Mouse (Mus musculus) layer of hippocampus, adult 8-10 months (tissue): ENCODE data around the gene Trpm3. TPM values are rescaled to one million over a fixed set of nuclear protein-coding genes. Genes with fewer than 3 reads are reported as not detected.

Experiments
- DNase-seq, 2 experiments: peaks; one replicate each; pipeline ENCODE4 v3.0.0; 2022; ENCODE audit warnings: low spot score in 2 of 2
- total RNA-seq, 4 experiments: library from RNA; stranded (reverse); gene quantifications; 2 replicates each; pipeline ENCODE4 v1.2.4; 2022

The Trpm3 gene
- total RNA-seq, 4 experiments from 2014 or later: 55.8 to 63.2 (median 60.7) TPM

DNA sequence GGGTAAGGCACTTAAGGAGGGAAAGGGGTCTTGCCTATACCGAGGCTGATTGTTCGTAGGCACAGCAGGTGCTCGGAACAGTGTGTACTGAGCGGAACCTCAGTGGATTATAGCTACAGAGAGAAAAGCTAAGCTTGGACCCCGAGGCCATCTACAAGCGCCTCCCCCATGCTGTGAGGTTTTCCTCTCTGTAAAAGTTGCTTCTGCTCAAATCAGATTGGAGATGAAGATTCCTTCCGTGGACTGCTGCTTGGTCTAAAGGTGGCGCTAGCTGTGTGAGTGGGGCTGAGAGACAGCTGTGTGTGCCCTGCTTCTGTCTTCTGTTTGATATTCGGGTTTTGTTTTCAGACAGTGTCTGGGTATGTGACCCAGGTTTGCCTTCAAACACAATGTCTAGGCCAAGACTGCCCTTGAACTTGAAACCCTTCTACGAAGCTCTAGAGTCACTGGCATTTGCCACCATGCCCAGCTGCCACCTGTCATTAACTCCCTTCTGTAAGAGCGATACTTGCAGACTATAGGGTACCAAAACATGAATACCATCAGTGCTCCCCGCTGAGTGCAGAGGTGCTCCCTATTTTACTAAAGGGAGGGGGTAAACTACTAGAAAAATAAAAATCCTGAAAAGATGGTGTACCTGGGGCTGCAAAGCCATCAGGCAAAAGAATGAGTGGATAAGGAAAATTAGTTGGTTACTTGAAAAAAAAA is 823.3 kb downstream of the Trpm3 start:
- no peak for DNase-seq

- DNase-seq: no peak
Measured at GRCm38 (mm10) chr19:22962731-22963130, 823.9 kb downstream of the Trpm3 start.

DNA sequence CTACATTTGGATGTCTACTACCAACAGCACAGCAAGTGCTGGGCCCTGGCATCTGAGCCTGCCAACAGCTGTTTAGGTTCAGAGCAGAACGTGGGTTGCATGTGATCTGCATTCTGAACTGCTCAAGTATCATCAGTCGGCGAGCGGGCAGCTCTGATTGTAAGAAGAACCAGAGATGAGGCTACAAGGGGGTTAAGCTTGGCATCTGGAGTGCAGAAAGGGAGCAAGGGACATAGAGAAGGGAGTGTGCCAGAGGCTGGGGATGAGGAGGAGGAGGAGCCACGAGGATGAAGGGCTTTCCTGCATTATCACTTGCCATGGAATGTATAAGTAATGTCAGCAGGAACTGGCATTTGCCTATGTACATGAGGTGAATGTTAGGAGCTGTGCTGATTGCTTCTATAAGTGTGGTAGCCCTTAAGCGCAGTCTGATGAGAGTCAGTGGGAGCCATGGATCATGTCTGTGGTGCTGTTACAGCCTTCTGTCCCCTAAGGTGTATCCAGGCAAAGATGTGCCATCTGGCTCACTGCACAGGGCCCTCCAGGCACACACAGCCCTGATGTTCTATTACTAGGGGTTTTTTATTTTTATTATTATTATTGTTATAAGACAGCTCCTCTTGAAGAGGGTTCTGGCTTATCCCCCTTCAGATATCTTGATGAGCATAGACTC is 825.0 kb downstream of the Trpm3 start:
- DNase-seq: no peak

DNA sequence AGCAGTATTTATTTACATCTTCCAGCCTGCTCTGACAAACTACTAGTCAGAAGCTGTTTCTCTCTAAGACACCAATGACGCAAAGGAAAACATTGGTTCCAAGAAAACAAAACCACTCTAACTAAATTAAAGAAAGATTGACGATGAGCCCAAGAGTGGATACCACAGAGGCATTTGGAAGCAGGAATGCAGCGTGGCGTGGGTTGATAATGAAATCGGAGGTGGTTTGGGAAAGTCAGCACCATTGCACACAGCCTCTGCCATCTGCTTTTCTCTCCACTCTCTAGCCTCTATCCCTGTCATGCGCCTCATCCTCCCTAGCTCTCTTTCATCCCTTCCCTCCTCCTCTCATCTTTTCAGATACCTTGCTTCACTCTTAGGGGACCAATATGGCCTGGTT is 826.6 kb downstream of the Trpm3 start:
- peak; percentile 57 to 60 for DNase-seq

GRCm38 (mm10) chr19:22973294-22973693 is 834.4 kb downstream of the Trpm3 start:
- peak in 1 of 2 experiments; percentile 33 for DNase-seq

DNA sequence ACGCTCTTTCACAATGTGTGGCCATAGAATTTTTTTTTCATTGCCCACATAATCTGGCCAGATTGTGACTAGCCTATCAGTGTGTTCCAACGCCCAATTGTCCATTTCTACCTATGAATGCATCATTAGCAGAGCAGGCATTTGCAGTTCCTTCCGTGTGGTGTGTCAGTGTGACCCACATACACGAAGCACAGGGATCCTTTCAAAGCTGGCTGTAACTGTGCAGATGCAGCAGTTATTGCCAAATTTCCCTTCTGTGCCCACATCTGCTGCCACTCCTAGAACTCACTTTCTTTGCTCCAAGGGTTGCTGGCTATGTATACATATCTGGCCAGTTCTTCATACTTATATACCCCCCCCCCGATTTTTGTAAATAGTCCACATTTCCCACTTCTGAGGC is 834.9 kb downstream of the Trpm3 start:
- no peak for DNase-seq

DNA sequence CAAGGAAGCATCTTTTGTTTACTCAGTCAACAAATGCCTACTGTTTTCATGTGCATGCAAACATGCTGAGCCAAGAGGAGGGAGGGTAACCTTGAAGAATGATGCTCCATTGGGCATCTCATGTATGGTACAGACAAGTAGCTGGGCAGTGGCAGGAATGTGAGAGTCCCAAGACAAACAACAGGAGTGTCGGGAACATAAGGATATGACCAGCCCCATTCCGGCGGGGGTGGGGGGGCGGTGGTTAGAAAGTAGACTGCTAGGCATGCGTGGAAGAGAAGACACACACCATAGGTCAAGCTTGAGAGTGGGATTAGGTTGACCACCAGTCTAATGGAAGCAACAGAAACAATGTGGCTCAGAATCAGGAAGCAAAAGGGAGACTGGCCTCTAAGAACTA is 837.0 kb downstream of the Trpm3 start:
- no peak for DNase-seq

GRCm38 (mm10) chr19:22977508-22977907 is 838.7 kb downstream of the Trpm3 start:
- DNase-seq: peak in 1 of 2 experiments; percentile 28

DNA sequence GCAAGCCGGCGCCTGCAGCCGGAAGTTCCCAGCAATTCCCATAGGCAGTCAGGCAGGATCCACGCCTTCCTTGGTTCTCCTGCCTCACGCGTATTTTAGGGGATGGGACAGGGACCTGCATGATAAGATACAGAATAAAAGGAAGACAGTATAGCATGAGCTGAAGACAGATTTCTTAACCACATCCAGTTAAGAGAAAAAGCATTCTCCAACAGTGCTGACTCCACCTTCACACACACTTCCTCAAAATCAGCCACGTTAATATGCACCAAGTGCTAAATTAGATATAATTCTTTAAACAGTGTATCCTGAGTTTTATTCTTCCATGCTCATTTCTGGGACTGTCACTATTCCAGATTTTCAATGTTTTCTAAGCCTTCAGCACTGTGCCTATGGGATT is 839.9 kb downstream of the Trpm3 start:
- no peak for DNase-seq

GRCm38 (mm10) chr19:22979191-22979590 is 840.3 kb downstream of the Trpm3 start:
- DNase-seq: no peak

DNA sequence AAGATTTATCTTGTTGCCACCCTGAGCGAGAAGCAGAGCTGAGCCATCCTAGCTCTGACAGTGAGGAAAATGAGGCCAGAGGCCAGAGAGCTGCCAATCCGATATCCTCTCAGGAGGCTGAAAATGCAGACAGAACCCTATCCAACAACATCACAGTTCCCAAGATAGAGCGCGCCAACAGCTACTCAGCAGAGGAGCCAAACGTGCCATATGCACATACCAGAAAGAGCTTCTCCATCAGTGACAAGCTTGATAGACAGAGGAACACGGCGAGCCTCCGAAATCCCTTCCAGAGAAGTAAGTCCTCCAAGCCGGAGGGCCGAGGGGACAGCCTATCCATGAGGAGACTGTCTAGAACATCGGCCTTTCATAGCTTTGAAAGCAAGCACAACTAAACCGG is 849.1 kb downstream of the Trpm3 start:
- peak in 1 of 2 experiments; percentile 45 for DNase-seq

GRCm38 (mm10) chr19:22993946-22994345 is 855.1 kb downstream of the Trpm3 start:
- no peak for DNase-seq

GRCm38 (mm10) chr19:22994531-22994930 is 855.7 kb downstream of the Trpm3 start:
- no peak for DNase-seq

DNA sequence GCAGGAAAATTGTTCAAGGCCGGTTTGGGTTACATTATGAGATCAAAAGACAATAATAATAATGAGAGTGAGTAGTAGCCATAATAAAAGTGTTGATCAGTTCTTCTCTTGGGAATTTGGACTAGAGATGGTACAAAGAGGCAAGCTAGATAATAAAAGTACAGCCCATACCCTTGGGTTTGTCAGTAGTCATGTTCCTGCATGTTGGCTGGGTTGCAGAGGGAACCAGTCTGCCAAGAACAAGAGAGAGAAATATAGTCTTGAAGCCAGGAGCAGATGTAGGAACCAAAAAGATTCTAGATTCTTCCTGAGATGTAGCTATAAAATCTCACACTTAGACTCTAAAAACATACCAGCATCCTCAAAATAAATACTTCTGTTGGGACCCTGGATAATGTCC is 861.4 kb downstream of the Trpm3 start:
- DNase-seq: no peak

DNA sequence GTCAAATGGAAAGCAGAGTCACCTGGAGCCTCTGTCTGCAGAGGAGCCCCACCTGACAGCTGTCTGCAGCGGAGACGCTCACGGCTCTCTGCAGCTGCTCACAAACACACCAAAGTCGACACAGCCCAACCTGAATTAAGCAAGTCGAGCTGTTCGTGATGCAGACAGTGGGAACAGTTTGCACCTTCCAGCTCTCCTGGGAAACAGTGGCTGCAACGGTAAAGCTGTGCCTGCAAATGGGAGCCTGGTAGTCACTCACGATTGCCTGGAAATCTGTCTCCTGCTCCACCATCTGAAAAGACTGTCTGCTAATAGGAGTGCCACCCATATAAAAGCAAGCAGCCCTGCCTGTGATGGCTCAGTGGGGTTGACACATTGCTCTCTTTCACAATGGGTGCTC is 865.0 kb downstream of the Trpm3 start:
- DNase-seq: peak; percentile 65 to 66

DNA sequence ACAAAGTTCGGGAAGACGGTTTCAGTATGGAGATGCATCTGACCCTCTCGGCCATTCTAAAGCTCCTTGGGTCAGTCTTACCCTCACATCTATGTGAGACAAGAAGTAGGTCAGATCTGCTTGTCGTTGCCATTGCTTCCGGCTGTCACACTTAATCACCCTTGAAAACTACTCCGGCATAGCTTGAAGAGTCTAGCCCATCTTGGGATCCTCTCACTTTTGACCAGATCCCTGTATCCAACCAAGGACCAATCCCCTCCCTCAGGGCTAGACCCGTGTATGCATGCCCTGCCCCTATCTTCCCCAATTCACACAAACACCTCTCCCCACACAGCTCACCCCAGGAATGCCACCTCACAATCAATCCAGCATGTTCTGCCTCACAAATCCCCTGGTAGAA is 867.0 kb downstream of the Trpm3 start:
- no peak for DNase-seq

DNA sequence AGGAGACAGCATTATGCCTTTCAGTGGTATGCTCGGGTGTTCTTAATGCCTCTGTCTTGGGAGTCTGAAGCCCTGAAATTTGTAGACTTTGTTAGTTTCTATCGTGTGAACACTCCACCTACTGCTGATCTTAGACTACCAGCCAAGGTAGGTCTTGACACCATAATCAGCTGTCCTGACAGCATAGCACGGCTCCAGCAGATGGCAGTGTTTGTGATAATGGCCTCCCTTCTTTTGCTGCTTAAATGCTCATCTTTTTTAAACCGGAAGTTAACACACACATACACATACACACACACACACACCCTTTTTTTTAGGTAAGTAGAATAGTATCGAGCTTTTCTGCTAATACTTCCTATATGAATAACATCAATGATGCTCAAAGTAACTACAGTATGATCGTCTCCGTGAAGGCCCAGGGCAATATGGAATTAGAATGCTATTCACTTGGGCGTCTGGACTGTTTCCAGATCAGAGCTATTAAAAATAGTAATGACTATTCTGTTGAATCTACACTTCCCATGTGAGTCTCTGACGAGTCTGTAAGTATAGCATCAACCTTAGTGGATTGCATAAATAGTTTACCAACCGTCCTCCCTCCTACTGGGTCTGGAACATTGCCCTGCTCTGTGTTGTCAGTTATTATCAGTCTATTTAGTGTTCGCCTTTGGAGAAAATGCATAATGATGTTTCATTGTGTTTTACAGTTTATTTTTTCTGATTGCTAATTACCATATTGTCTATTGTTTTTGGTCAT is 867.8 kb downstream of the Trpm3 start:
- DNase-seq: peak in 1 of 2 experiments; percentile 40

DNA sequence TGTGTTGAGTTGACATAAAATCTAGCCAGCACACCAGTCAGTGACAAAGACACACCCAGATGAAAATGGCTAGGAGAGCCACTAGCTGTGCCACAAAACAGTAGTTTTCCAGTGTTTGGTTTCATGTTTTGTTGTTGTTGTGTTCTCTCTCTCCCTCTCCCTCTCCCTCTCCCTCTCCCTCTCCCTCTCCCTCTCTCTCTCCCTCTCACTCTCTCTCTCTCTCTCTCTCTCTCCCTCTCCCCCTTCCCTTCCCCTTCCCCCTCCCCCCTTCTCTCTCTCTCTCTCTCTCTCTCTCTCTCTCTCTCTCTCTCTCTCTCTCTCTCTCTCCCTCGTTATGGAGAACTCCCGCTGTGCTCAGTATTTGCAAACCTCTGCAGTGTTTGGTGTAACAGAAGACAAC is 874.8 kb downstream of the Trpm3 start:
- DNase-seq: no peak

DNA sequence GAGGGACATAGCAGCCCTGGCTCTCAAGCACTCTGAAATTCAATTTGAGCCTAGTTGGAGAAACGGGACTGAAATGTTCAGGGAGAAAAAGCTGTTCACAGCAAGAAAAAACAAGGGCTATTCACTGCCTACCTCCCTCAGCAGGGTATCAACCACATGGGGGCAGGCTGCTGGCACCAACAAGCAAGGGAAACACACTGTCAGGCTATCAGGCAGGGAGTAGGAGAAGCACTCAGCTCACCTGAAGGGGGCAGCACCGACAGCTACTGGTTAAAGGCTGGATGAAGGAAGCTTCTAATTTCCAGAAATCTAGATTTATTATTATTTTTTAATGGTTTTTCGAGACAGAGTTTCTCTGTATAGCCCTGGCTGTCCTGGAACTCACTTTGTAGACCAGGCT is 876.7 kb downstream of the Trpm3 start:
- DNase-seq: peak in 1 of 2 experiments; percentile 25

DNA sequence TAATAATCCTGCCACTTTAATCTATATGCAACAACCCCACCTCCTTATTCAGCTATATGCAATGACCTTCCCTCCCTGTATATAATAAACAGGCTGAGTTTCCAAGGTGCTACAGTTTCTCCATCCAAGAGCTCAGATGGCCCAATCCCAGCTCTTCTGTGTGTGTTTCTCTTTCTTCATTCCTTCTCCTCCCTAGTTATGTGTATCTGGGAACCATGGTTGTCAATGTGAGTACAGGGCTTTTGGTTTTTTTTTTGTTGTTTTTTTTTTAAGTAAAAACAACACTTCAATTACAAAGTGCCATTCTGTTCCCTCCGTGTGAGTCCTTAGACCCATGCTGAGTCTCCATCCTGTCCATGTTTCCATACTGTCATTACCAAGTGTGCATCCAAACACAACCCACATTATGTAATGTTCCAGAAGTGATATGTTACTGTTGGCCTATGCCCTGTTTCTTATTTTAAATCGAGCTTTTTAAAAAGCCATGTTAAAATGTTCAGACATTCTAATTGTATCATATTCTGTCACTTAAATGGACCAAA is 879.4 kb downstream of the Trpm3 start:
- DNase-seq: no peak

- DNase-seq: no peak
Measured at GRCm38 (mm10) chr19:23022902-23023301, 884.1 kb downstream of the Trpm3 start.

GRCm38 (mm10) chr19:23023316-23023960 is 884.6 kb downstream of the Trpm3 start:
- DNase-seq: no peak
